Mouse (Mus musculus): ENCODE measurements at regions not wholly inside any gene's neighbourhood (a gene's known extent, or its start where the extent isn't known, plus 50 kb on each side); places are given as distances from the start of the nearest gene placed in this dataset.

DNA sequence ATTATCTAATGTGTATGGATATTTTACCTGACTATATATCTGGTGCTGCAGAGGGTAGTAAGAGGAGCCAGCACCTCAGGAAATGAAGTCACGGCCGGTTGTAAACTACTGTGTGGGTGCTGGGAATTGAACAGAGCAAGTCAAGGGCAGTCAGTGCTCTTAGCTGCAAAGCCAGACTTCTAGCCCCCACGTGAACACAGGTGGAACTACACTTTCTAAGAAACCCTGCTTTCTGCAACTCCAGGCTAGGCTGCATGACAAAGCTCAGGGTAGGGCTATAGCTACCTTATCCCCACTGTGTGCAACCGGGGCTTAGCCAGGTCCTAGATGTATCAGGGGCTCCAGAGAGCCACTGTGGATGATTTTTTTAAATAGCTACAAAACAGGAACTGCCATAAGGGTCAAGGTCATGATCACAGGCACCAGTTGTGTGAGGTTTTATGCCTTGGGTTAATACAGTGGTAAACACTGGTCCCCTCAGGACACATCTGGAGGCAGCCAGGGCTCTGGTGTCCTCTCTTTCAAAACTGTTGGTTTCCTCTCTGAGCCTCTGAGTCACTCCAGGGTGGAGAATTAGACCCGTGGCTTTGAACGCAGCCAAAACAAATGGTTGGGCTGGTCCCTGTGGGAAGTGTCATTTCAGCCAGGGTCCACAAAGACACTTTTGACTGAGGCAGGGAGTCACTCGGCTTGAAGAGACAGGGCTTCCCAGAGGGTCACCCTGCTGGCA is 76.5 kb downstream of the Gm26897 start:
- Histone ChIP-seq H3K4me1 (peaks cover 17% of the 10 kb centered on the region), H3K4me3 (replicated peaks) (no peak overlapping the region), H3K9ac (no peak overlapping the region), H3K9me3 (no peaks in the 10 kb centered on the region), H3K36me3 (no peaks in the 10 kb centered on the region), H3K27ac (no peak overlapping the region), H3K27me3 (replicated peaks) (no peaks in the 10 kb centered on the region), H3K4me2 (no peak overlapping the region)
- ATAC-seq (ENCODE audit: insufficient read depth, low FRiP score, low read depth) = no peak
- 36% methylated on average over 7 of the region's 7 CpGs for WGBS

DNA sequence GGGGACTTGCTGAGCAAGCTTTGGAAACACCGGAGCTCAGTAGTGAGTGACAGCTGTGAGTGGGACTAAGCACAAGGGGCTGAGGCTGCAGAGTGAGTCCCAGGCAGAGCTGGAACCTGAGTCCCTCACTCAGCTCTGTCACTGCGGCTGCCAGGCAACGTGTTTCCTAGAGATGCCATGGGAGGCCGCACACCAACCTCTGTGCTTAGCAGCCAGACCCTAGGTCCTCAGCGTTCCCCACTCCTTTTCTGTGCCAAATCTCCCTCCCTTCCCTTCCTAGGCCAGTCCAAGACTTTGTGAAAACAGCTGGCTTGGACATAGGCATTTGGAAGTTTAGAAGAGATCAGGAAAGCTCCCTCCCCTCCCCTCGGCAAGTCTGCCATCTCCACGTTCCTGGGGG is 78.9 kb downstream of the Gm26897 start:
- Histone ChIP-seq H3K9ac (no peak overlapping the region), H3K27ac (peak overlapping the region; percentile 35; the same call in 1 of the 2 replicates)
- peak; percentile 28; the same call in 1 of the 2 replicates for ATAC-seq (ENCODE audit: insufficient read depth, low FRiP score, low read depth)

DNA sequence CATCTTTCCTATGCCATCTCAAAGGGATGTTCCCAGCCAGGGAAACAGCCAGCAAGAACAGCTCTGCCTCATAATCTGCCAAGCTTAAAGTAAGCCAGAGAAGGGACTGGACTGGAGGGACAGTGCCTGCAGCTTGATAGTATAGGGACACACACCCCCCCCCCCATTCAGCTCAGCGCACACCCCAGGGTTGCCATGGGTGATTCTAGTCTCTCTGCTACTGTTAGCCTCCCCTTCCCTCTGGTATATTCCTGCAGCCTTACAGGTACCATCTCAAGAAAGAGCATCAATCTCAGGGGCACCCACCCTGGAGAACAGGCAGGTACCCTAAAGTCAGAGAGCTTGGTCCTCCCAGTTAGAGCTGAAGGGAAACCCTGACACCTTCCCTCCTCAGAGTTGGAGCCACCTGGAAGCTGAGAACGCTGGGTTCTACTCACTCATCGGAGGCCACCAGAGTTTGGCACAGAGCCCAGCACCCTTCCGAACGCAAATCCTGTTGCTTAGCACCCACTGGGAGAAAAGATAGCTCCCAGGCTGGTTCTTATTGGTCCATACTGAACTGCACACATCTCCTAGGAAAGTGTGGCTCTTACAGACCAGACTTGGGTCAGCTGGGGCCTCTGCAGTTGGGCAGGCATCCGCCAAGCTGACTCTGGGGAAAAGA is 79.5 kb downstream of the Gm26897 start:
- Histone ChIP-seq H3K9ac (no peak overlapping the region), H3K4me2 (no peak overlapping the region), H3K9me3 (no peaks in the 10 kb centered on the region), H3K27ac (no peak overlapping the region; the same call in 1 of the 2 replicates), H3K27me3 (replicated peaks) (no peaks in the 10 kb centered on the region), H3K36me3 (no peaks in the 10 kb centered on the region), H3K4me3 (replicated peaks) (no peak overlapping the region), H3K4me1 (peaks cover 12% of the 10 kb centered on the region)
- no peak for ATAC-seq (ENCODE audit: insufficient read depth, low FRiP score, low read depth)
- WGBS = 52% methylated on average over 6 of the region's 6 CpGs

More for the DNA sequence above, 78.9 kb downstream of the Gm26897 start:
- 40% methylated on average over 7 of the region's 7 CpGs for WGBS
- Histone ChIP-seq H3K36me3 (no peaks in the 10 kb centered on the region), H3K27me3 (replicated peaks) (no peaks in the 10 kb centered on the region), H3K4me1 (peaks cover 12% of the 10 kb centered on the region), H3K4me3 (replicated peaks) (no peak overlapping the region), H3K4me2 (no peak overlapping the region), H3K9me3 (no peaks in the 10 kb centered on the region)

DNA sequence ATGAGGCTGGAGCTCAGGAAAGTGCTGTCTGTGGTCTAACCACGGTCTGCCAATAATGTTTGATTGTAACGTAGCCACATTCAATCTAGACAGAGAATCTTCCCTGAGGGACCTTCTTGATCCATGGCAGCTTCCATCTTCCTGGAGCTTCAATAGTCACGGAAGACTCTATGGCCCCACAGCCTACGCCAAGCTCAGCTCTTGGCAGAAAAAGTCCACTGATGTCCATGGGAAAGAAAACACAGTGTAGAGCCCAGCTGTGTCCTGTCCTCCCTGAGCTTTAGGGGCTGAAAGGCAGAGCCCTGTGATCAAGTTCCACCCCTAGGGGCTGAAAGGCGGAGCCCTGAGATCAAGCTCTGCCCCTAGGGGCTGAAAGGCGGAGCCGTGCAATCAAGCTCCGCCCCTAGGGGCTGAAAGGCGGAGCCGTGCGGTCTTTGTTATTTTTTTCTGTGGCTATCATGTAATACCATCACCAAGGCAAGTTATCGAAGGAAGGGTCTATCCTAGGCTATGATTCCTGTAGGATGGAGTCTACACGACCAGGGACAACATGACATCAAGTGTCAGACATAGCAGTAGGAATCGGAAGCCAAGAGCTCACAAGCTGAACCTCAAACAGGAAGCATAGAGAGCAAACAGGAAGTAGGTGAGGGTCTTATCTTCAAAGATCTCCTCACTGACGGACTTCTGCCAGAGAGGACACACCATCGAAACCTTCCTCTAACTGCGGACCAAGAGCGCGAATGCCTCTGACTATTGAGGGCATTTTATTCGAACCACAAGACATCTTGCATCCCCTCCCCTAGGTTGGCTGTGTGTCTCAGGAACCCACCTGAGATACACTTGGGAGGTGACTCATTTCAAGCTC is 81.4 kb downstream of the Gm26897 start:
- peaks cover 12% of the 10 kb centered on the region for H3K4me1 ChIP-seq
- no peaks in the 10 kb centered on the region for H3K9me3 ChIP-seq
- no peaks in the 10 kb centered on the region for H3K27me3 ChIP-seq (replicated peaks)
- H3K27ac ChIP-seq = no peak overlapping the region
- no peak overlapping the region for H3K4me2 ChIP-seq
- no peak overlapping the region for H3K9ac ChIP-seq
- ATAC-seq (ENCODE audit: insufficient read depth, low FRiP score, low read depth) = no peak
- H3K36me3 ChIP-seq = no peaks in the 10 kb centered on the region
- WGBS = 78% methylated on average over 20 of the region's 20 CpGs
- no peak overlapping the region for H3K4me3 ChIP-seq (replicated peaks)

- no peaks in the 10 kb centered on the region for H3K36me3 ChIP-seq
- no peaks in the 10 kb centered on the region for H3K27me3 ChIP-seq (replicated peaks)
- H3K4me3 ChIP-seq (replicated peaks) = no peak overlapping the region
- no peak overlapping the region for H3K27ac ChIP-seq
- H3K4me1 ChIP-seq = 0 out of 2 replicates have a peak, but pooled peaks cover 7% of the 10 kb centered on the region
- no peak for ATAC-seq (ENCODE audit: insufficient read depth, low FRiP score, low read depth)
- H3K9ac ChIP-seq = no peak overlapping the region
- 84% methylated on average over 9 of the region's 9 CpGs for WGBS
- no peaks in the 10 kb centered on the region for H3K9me3 ChIP-seq
- H3K4me2 ChIP-seq = no peak overlapping the region
These were observed 87.2 kb downstream of the Gm26897 start for GRCm38 (mm10) chr5:111820963-111821362.

- no peak for ATAC-seq (ENCODE audit: insufficient read depth, low FRiP score, low read depth)
- H3K4me3 ChIP-seq (replicated peaks) = no peak overlapping the region
These were observed 89.2 kb downstream of the Gm26897 start for GRCm38 (mm10) chr5:111822882-111823281.

DNA sequence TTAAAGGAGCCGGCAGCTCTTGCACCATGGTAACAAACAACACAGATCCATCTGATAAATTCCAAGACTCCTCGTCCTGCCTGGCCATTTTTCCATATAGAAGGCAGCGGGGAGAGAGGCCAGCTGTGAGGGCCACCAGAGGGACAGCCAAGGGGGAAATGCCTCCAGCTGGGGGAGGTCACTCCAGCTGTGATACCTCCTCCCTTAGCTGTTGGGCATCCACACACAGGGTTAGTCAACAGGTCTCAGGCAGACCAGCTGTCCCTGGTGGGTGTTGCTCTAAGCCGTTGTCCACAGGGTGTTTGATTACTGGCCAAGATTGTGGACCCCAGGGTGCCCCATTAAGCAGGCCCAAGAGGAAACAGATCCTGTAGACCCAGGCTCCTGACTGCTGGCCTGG is 89.7 kb downstream of the Gm26897 start:
- no peaks in the 10 kb centered on the region for H3K27me3 ChIP-seq (replicated peaks)
- no peak overlapping the region for H3K4me3 ChIP-seq (replicated peaks)
- peak overlapping the region; percentile 79 for H3K27ac ChIP-seq
- no peak overlapping the region for H3K4me2 ChIP-seq
- 11% methylated on average over 4 of the region's 4 CpGs for WGBS
- H3K4me1 ChIP-seq = 0 out of 2 replicates have a peak, but pooled peaks cover 7% of the 10 kb centered on the region
- H3K36me3 ChIP-seq = no peaks in the 10 kb centered on the region
- H3K9ac ChIP-seq = no peak overlapping the region
- no peaks in the 10 kb centered on the region for H3K9me3 ChIP-seq
- ATAC-seq (ENCODE audit: insufficient read depth, low FRiP score, low read depth) = peak; percentile 65

More at GRCm38 (mm10) chr5:111822882-111823281, 89.2 kb downstream of the Gm26897 start:
- peak overlapping the region; percentile 79; the same call in 1 of the 2 replicates for H3K27ac ChIP-seq
- no peak overlapping the region for H3K9ac ChIP-seq
- no peak overlapping the region for H3K4me2 ChIP-seq
- H3K9me3 ChIP-seq = no peaks in the 10 kb centered on the region
- no peaks in the 10 kb centered on the region for H3K27me3 ChIP-seq (replicated peaks)
- 0 out of 2 replicates have a peak, but pooled peaks cover 7% of the 10 kb centered on the region for H3K4me1 ChIP-seq
- no peaks in the 10 kb centered on the region for H3K36me3 ChIP-seq

DNA sequence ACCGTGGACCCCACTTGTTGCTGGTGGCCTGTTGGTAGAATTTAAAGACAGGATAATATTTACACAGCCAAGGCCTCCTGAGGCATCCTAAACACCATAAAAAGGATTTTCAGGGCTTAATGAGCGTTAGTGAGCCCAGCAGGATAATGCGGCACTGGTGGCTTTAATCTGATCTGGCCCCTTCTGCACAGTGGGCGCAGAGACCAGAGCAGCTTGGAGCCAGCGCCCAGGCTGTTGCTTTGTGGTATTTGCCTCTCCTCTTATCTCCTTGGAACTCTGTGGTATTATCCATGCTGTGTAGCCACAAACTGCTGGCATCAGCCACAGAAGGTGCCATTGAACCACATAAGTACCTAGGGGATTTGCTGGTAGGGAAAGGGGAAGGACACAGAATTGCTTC is 90.1 kb downstream of the Gm26897 start:
- Histone ChIP-seq H3K36me3 (no peaks in the 10 kb centered on the region), H3K4me1 (0 out of 2 replicates have a peak, but pooled peaks cover 7% of the 10 kb centered on the region), H3K4me3 (replicated peaks) (no peak overlapping the region), H3K27me3 (replicated peaks) (no peaks in the 10 kb centered on the region), H3K27ac (peak overlapping the region; percentile 79), H3K9me3 (no peaks in the 10 kb centered on the region), H3K4me2 (no peak overlapping the region), H3K9ac (no peak overlapping the region)
- WGBS = 42% methylated on average over 5 of the region's 5 CpGs
- ATAC-seq (ENCODE audit: insufficient read depth, low FRiP score, low read depth) = peak; percentile 11; the same call in 1 of the 2 replicates

DNA sequence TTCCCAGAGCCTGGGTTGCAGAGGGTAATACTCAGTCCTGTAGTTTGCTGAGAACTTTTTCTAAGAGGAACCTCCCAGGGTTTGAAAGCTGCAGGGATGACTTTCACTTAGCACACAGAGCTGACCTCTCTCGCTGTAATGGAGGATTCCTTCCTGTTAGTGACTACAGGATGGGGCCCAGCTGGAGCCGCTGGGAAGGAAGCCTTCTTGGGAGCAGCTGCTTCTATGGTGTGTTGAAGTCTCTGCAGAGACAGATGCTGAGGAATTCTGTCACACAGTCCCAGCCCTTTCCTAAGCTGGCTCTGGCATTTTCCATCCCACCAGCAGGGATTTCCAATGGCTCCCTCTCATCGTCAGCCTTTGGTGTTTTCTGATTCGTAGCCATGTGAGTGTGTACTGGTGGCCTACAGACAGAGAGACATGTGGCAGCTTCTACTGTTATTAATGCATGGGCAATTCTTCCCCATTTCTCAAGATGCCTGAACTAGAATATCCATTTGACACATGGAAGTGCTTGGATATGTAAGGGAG is 90.9 kb downstream of the Gm26897 start:
- H3K36me3 ChIP-seq = no peaks in the 10 kb centered on the region
- H3K27me3 ChIP-seq (replicated peaks) = no peaks in the 10 kb centered on the region
- no peaks in the 10 kb centered on the region for H3K9me3 ChIP-seq
- H3K9ac ChIP-seq = no peak overlapping the region
- H3K4me2 ChIP-seq = no peak overlapping the region
- 43% methylated on average over 4 of the region's 4 CpGs for WGBS
- H3K27ac ChIP-seq = peak overlapping the region; percentile 79
- 0 out of 2 replicates have a peak, but pooled peaks cover 7% of the 10 kb centered on the region for H3K4me1 ChIP-seq
- ATAC-seq (ENCODE audit: insufficient read depth, low FRiP score, low read depth) = peak; percentile 45
- H3K4me3 ChIP-seq (replicated peaks) = no peak overlapping the region

GRCm38 (mm10) chr5:111829891-111830290 is 96.2 kb downstream of the Gm26897 start:
- H3K4me3 ChIP-seq (replicated peaks) = no peak overlapping the region
- no peaks in the 10 kb centered on the region for H3K27me3 ChIP-seq (replicated peaks)
- 72% methylated on average over 6 of the region's 6 CpGs for WGBS
- H3K36me3 ChIP-seq = no peaks in the 10 kb centered on the region
- no peak overlapping the region for H3K9ac ChIP-seq
- no peak overlapping the region for H3K4me2 ChIP-seq
- ATAC-seq (ENCODE audit: insufficient read depth, low FRiP score, low read depth) = no peak
- no peaks in the 10 kb centered on the region for H3K9me3 ChIP-seq
- no peaks in the 10 kb centered on the region for H3K4me1 ChIP-seq
- no peak overlapping the region for H3K27ac ChIP-seq

DNA sequence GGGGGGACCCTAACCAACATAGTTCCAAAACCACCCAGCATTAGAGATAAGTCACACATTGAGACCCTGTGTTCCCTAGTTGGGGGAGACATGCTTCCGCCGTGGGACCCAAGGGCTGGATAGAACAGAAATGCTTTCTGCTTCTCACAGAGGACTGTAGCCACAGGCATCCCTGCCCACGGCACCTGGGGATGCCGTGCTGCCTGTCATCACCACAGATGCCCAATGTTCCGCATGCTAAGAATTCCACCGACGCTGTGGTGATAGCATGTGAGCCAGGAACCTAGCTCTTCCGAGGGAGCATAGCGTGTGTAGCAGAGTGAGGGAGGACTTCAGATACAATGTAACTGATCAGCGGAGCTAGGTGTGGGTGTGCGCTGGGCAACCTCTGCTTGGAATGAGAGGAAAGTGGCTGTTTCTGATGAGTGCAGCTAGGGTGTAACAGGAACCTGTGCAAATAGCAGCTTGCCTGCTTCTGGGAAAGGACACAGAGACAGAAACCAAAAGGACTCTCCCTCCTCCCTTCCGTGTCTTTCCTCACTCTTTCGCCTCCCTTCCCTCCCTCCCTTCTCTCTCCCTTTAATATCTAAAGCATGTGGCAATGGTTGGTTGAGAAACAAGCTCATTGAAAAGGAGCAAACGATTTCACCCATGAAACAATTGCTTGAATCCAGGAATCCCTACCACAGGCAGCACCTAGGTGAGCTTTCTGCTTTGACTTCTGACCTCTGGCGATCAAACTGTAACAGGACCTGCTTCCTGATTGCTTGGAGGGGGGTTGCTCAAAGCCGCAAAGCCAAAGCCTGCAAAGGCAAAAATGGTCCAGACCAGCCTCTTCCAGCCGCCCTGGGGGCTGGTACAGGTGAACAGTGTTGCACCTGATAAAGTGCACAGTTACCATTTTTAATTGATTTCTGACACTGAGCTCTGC is 102.3 kb downstream of the Gm26897 start:
- no peaks in the 10 kb centered on the region for H3K9me3 ChIP-seq
- H3K27me3 ChIP-seq (replicated peaks) = no peaks in the 10 kb centered on the region
- 41% methylated on average over 17 of the region's 17 CpGs for WGBS
- no peak for ATAC-seq (ENCODE audit: insufficient read depth, low FRiP score, low read depth)
- H3K4me3 ChIP-seq (replicated peaks) = no peak overlapping the region
- H3K9ac ChIP-seq = no peak overlapping the region
- no peak overlapping the region for H3K4me2 ChIP-seq
- peaks cover 4% of the 10 kb centered on the region; the same call in 1 of the 2 replicates for H3K4me1 ChIP-seq
- no peaks in the 10 kb centered on the region for H3K36me3 ChIP-seq
- no peak overlapping the region for H3K27ac ChIP-seq
